Mouse (Mus musculus) kidney, adult 11 months (tissue): ENCODE measurements around the gene Pmpcb.

Experiments used
- DNase-seq: peaks from one replicate; pipeline ENCODE4 v3.0.0; 2022

Gene Pmpcb

DNA sequence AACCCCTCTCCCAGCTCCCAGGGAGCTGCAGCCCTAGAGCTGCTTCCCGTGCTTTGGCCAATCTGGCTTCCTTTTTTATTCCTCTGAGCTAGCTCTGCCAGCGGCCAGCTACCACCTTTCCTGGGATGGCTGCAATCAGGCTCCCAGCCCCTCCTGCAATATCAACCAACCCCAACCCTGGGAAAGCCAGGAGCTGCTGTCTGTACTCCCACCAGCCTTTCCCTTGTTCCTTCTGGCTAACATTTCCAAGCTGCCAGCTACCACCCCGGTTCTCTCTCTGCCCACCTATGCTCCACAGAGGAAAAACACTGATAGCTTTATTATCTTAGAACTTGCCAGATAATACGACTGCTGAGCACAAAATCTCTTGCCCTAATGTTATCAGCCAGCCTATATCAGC, 67.9 kb downstream of the Pmpcb start:
- no peak for DNase-seq
